Mouse (Mus musculus) liver, adult 2 months (tissue): Measurements from ENCODE around the gene Gnb2.

Experiments used
- CTCF ChIP-seq: fragments of 200-500 bp; IDR thresholded peaks from 2 replicates; pipeline ENCODE4 v1.5.1; 2011; ENCODE audit warnings: low read depth, low read length, control low read depth
- POLR2A ChIP-seq: fragments of 200-500 bp; IDR thresholded peaks from 2 replicates; pipeline ENCODE4 v1.6.1; 2011; ENCODE audit warnings: low read length, control low read depth; ENCODE audit not compliant: insufficient read depth; ENCODE audit errors: extremely low read depth

DNA sequence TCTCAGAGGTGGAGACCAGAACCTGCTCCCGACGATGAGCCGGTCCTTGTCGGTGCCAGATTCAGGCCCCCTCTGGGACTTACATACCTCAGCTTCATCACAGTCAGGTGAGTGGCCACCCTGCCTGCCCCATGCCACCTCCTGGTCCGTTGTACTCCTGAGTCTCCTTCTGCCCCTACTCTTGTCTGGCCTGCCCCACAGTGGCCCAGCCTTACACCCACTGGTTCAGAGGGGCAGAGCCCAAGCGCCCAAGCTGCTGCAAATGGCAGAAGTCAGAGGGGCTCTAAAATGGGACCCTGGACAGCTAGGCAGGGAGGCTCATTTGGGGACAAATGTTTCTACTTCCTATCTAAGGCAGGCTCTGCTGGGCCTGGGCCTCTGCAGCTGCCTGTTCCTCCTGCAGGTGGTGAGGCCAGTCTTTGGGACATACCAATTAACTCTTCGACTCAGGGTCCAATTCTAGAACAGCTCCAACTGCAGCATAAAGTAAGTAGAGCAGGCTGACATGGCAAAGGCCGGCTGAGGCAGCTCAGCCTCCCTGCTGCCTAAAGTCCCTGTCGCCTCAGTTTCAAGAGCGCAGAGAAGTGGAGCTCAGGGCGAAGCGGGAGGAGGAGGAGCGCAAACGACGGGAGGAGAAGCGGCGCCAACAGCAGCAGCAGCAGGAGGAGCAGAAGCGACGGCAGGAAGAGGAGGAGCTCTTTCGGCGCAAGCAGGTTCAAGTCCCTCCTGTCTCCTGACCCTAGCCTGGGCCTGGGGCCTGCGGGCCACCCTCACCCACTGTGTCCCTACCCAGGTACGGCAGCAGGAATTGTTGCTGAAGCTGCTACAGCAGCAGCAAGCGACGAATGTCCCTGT is 9.7 kb downstream of the Gnb2 start:
- TF ChIP-seq CTCF (no peak), POLR2A (no peak)
